Mouse (Mus musculus): ENCODE results near the gene Sccpdh. TPM values are rescaled to one million over a fixed set of nuclear protein-coding genes. Genes with fewer than 3 reads are reported as not detected.

Sccpdh gene
- polyA plus RNA-seq (2014; fragmentation: Nextera tagmentation; extraction: Ambion mirVana), result 81.6 and 85.6 TPM in 2 replicates

DNA sequence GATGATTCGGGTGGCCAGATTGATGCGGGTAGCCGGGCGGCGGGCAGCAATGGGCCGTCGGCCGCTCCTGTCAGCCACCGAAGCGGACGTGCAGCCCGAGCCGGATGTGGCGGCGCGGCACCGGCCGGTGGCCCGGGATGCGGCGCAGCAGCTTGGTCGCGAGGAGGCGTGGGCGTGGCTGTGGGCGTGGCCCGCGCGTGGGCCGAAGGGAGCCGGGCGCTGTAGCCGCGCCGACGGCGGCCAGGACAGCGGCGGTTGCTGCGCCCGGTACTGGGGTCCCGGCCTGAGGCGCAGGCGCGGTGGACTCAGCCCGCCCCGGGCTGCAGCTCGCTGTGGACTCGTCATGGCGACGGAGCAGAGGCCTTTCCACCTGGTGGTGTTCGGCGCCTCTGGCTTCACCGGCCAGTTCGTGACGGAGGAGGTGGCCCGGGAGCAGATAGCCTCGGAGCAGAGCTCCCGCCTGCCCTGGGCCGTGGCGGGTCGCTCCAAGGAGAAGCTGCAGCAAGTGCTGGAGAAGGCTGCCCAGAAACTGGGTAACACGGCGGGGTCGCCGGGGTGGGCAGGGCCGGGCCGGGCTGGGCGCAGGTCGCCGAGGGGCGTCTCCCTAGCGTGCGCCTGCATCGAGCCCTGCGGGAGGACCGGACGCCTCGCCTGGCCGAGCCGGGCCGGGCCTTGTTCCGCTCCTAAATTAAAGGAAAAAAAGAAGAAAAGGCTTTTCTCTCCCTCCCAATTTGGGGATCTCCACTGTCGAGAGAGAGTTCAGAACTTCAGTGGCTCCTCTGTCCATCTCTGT lies at the start of gene Sccpdh:
Gene Sccpdh, plus strand, starts transcription at position 198 of the 793 bp plus-strand sequence.
- Histone ChIP-seq H3K4me1 (ENCODE audit: control insufficient read depth, insufficient read depth, low read length) (peaks cover 10% of the 10 kb centered on the region), H3K9ac (ENCODE audit: low read length) (peak within 1 kb of the TSS; percentile 91), H3K9me3 (ENCODE audit: control insufficient read depth, low read length) (no peaks in the 10 kb centered on the region), H3K4me2 (ENCODE audit: low read depth, severe bottlenecking) (peak within 1 kb of the TSS; percentile 77), H3K4me3 (ENCODE audit: low read depth, low read length) (peak within 1 kb of the TSS; percentile 87), H3K27ac (replicated peaks; ENCODE audit: low read depth, low read length) (peak within 1 kb of the TSS; percentile 84), H3K27me3 (ENCODE audit: control insufficient read depth, insufficient read depth, low read length) (no peaks in the 10 kb centered on the region), H3K36me3 (ENCODE audit: control insufficient read depth, insufficient read depth, low read length) (no peaks in the 10 kb centered on the region)
- ATAC-seq (ENCODE audit: insufficient number of reproducible peaks, low FRiP score, low TSS enrichment, low read depth) (peak; percentile 94), DNase-seq (ENCODE audit: low spot score) (peak; percentile 84)
- under 1% methylated on average over 82 of the region's 84 CpGs for WGBS

DNA sequence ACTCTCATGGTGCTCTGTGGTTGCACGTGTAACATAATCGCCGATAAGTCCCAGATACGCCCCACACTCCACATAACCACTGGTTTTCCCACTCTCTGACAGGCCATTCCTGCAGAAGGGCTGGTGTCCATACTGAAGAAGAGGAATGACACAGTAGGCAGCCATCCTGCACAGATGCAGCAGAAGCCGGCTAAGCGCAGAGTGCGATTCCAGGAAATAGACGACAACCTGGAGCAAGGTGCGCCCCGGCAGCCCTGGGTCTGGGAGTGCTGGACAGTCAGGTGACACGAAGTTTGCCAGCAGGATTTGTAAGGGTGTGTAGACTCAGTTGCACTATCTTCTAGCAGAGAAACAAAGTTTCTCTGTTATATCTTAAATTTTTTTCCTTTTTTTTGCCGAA lies 45.3 kb upstream of the Sccpdh start:
- 93% methylated on average over 12 of the region's 12 CpGs for WGBS
- H3K4me1 ChIP-seq (ENCODE audit: control insufficient read depth, insufficient read depth, low read length), result no peaks in the 10 kb centered on the region
- DNase-seq (ENCODE audit: low spot score) (no peak), ATAC-seq (ENCODE audit: insufficient number of reproducible peaks, low FRiP score, low TSS enrichment, low read depth) (no peak)
- peaks cover 2% of the 10 kb centered on the region; the same call in 1 of the 2 replicates for H3K36me3 ChIP-seq (ENCODE audit: control insufficient read depth, insufficient read depth, low read length)
- no peak overlapping the region for H3K4me2 ChIP-seq (ENCODE audit: low read depth, severe bottlenecking)
- no peaks in the 10 kb centered on the region for H3K9me3 ChIP-seq (ENCODE audit: control insufficient read depth, low read length)
- no peak overlapping the region for H3K4me3 ChIP-seq (ENCODE audit: low read depth, low read length)
- no peaks in the 10 kb centered on the region for H3K27me3 ChIP-seq (ENCODE audit: control insufficient read depth, insufficient read depth, low read length)
- no peak overlapping the region for H3K9ac ChIP-seq (ENCODE audit: low read length)
- H3K27ac ChIP-seq (replicated peaks; ENCODE audit: low read depth, low read length), result no peak overlapping the region

DNA sequence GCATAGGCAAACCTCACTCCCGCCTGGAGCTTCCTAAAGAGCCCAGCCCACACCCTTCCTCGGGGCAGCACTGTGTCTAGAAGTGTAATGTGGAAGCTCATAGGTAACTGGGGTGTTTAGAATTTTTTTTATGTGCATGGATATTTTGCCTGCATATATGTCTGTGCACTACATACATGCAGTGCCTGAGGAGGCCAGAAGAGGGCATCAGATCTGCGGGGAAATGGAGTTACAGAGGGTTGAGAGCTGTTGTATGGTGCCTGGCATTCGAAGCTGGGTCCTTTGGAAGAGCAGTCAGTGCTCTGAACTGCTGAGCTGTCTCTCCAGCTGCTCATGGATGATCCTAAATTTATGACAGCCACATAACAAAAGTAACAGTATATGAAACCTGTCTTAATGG lies 44.4 kb upstream of the Sccpdh start:
- Histone ChIP-seq H3K4me2 (ENCODE audit: low read depth, severe bottlenecking) (no peak overlapping the region), H3K27ac (replicated peaks; ENCODE audit: low read depth, low read length) (no peak overlapping the region), H3K4me1 (ENCODE audit: control insufficient read depth, insufficient read depth, low read length) (no peaks in the 10 kb centered on the region), H3K9me3 (ENCODE audit: control insufficient read depth, low read length) (no peaks in the 10 kb centered on the region), H3K9ac (ENCODE audit: low read length) (no peak overlapping the region), H3K27me3 (ENCODE audit: control insufficient read depth, insufficient read depth, low read length) (no peaks in the 10 kb centered on the region), H3K36me3 (ENCODE audit: control insufficient read depth, insufficient read depth, low read length) (peaks cover 2% of the 10 kb centered on the region; the same call in 1 of the 2 replicates), H3K4me3 (ENCODE audit: low read depth, low read length) (no peak overlapping the region)
- no peak for ATAC-seq (ENCODE audit: insufficient number of reproducible peaks, low FRiP score, low TSS enrichment, low read depth)
- 73% methylated on average over 4 of the region's 4 CpGs for WGBS
- DNase-seq (ENCODE audit: low spot score), result peak; percentile 65

DNA sequence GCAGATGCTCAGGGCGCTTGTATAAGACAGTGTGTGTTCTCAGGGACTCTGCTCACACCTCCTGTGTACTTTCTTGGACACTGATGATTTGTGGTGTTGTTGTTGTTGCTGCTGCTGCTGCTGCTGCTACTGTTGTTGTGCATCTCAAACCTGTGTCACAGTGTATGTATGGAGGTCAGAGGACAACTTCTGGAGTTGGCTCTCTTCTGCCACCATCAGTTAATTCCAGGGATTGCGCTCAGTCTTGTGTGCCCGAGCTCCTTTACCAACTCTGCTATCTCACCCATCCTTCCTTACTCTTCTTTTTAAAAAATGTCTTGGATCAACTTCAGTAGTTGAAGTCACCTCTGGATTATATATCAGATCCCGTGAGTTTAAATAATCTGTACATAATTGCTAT lies 43.7 kb upstream of the Sccpdh start:
- H3K4me2 ChIP-seq (ENCODE audit: low read depth, severe bottlenecking), result no peak overlapping the region
- H3K4me1 ChIP-seq (ENCODE audit: control insufficient read depth, insufficient read depth, low read length), result no peaks in the 10 kb centered on the region
- no peak for ATAC-seq (ENCODE audit: insufficient number of reproducible peaks, low FRiP score, low TSS enrichment, low read depth)
- no peak overlapping the region for H3K27ac ChIP-seq (replicated peaks; ENCODE audit: low read depth, low read length)
- DNase-seq (ENCODE audit: low spot score), result peak; percentile 65
- H3K9me3 ChIP-seq (ENCODE audit: control insufficient read depth, low read length), result no peaks in the 10 kb centered on the region
- WGBS, result 69% methylated on average over 4 of the region's 4 CpGs
- H3K36me3 ChIP-seq (ENCODE audit: control insufficient read depth, insufficient read depth, low read length), result peaks cover 1% of the 10 kb centered on the region; the same call in 1 of the 2 replicates
- no peak overlapping the region for H3K9ac ChIP-seq (ENCODE audit: low read length)
- H3K4me3 ChIP-seq (ENCODE audit: low read depth, low read length), result no peak overlapping the region
- no peaks in the 10 kb centered on the region for H3K27me3 ChIP-seq (ENCODE audit: control insufficient read depth, insufficient read depth, low read length)

DNA sequence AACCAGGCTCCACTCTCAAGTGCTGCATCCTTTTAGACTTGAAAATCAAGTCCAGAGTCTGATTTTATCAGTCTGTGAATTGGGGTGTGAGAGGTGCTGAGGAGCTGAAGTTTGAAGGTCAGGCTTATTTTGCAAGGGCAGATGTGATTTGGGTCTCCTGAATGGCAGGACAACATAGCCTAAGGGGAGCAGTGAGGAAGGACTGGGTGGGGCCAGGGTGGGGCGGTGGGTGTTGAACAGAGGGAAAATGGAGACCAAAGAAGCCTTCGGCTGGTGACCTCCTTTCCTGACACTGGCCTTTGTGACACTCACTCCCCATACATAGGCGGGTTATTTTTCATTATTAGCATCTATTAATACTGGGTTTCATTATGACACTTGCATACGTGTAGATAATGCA lies 40.2 kb upstream of the Sccpdh start:
- Histone ChIP-seq H3K4me2 (ENCODE audit: low read depth, severe bottlenecking) (no peak overlapping the region), H3K9me3 (ENCODE audit: control insufficient read depth, low read length) (no peaks in the 10 kb centered on the region), H3K27ac (replicated peaks; ENCODE audit: low read depth, low read length) (no peak overlapping the region), H3K9ac (ENCODE audit: low read length) (no peak overlapping the region), H3K27me3 (ENCODE audit: control insufficient read depth, insufficient read depth, low read length) (no peaks in the 10 kb centered on the region), H3K4me3 (ENCODE audit: low read depth, low read length) (no peak overlapping the region), H3K4me1 (ENCODE audit: control insufficient read depth, insufficient read depth, low read length) (no peaks in the 10 kb centered on the region), H3K36me3 (ENCODE audit: control insufficient read depth, insufficient read depth, low read length) (no peaks in the 10 kb centered on the region; the same call in 1 of the 2 replicates)
- ATAC-seq (ENCODE audit: insufficient number of reproducible peaks, low FRiP score, low TSS enrichment, low read depth) (no peak), DNase-seq (ENCODE audit: low spot score) (no peak)
- WGBS, result 75% methylated on average over 4 of the region's 4 CpGs

DNA sequence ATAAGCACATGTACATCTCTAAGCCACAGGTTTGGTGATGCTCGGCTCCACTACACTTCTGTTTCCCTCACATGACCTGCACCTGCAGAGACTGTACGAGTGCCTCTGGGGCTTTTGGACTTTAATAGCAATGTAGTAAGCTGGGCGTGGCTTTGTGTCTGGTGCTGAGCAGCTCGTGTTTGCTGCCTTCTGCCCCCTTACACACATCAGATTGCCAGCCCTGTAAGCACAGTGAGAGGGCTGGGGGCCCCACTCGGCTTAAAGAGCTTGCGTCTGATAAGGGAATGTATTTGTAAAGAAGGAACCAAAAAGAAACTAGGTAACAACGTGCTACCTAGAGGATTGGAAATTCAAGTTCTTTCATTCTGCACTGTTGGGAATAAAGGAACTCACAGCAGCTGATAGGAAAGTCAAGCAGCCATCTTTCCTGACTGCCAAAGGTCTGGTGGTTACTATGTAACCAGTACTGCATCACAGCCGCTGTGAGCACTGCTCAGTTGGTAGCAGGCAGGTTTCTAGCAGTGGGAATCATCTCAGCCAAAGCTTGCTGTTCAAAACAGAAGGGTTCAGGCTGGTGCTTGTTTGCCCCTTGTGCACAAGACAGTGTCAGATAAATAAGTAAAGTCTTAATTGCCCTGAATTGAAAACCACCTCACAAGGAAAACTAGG lies 39.4 kb upstream of the Sccpdh start:
- Histone ChIP-seq H3K4me2 (ENCODE audit: low read depth, severe bottlenecking) (no peak overlapping the region), H3K4me3 (ENCODE audit: low read depth, low read length) (no peak overlapping the region), H3K36me3 (ENCODE audit: control insufficient read depth, insufficient read depth, low read length) (no peaks in the 10 kb centered on the region; the same call in 1 of the 2 replicates), H3K4me1 (ENCODE audit: control insufficient read depth, insufficient read depth, low read length) (no peaks in the 10 kb centered on the region), H3K27me3 (ENCODE audit: control insufficient read depth, insufficient read depth, low read length) (no peaks in the 10 kb centered on the region), H3K27ac (replicated peaks; ENCODE audit: low read depth, low read length) (no peak overlapping the region), H3K9ac (ENCODE audit: low read length) (no peak overlapping the region), H3K9me3 (ENCODE audit: control insufficient read depth, low read length) (no peaks in the 10 kb centered on the region)
- 69% methylated on average over 8 of the region's 8 CpGs for whole genome bisulfite sequencing
- ATAC-seq (ENCODE audit: insufficient number of reproducible peaks, low FRiP score, low TSS enrichment, low read depth) (no peak), DNase-seq (ENCODE audit: low spot score) (no peak)

DNA sequence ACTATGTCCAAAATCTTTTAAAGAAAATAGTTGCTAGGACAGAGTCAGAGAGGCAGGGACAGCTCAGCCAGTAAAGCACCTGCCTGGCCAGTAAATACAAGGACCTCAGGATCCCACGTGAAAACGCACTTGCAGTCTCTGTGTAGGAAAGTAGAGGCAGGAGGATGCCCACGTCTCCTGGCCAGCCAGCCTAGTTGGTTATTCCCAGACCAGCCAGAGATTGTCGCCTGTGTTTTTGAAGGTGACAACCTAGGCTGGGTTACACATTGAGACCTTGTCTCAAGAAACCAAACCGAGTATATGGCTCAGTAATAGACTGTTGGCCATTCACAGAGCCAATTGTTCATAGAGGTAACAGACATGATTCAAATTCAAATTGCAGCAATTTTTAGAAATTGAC lies 38.7 kb upstream of the Sccpdh start:
- Histone ChIP-seq H3K4me1 (ENCODE audit: control insufficient read depth, insufficient read depth, low read length) (no peaks in the 10 kb centered on the region), H3K9me3 (ENCODE audit: control insufficient read depth, low read length) (no peaks in the 10 kb centered on the region), H3K36me3 (ENCODE audit: control insufficient read depth, insufficient read depth, low read length) (no peaks in the 10 kb centered on the region; the same call in 1 of the 2 replicates), H3K27ac (replicated peaks; ENCODE audit: low read depth, low read length) (no peak overlapping the region), H3K27me3 (ENCODE audit: control insufficient read depth, insufficient read depth, low read length) (no peaks in the 10 kb centered on the region), H3K4me2 (ENCODE audit: low read depth, severe bottlenecking) (no peak overlapping the region), H3K4me3 (ENCODE audit: low read depth, low read length) (no peak overlapping the region), H3K9ac (ENCODE audit: low read length) (no peak overlapping the region)
- 83% methylated on average over 5 of the region's 5 CpGs for WGBS
- ATAC-seq (ENCODE audit: insufficient number of reproducible peaks, low FRiP score, low TSS enrichment, low read depth), result no peak
- DNase-seq (ENCODE audit: low spot score), result no peak

DNA sequence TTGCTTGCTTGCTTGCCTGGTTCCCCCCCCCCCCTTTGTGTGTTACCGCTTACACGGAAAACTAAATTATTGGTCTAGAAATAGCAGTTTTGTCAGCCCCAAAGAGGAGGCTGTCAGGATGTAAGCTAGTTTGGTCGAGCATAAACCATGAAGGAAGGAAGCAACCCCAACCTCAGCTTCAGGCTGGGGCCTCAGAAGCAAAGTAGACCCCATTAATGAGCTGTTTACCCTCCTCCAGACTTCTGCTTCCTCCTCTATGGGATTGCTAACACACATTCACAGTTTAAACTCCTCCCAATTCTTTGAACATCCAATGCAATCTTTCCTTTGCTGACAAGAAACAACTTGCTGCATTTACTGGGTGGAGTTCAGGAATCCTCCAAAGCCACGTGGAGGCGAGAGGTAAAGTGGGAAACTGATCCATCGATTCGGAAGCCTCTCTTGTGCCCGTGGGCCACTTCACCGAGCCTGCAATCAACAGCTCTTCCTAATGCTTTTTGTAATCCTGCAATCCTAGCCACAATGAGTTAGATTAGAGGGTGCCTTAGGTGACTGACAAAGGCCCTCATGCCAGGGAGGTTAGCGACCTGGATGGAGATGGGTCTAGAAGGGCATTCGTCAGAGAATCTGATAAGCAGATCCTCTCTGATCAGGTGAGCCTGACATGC lies 35.1 kb upstream of the Sccpdh start:
- 81% methylated on average over 11 of the region's 11 CpGs for WGBS
- no peak for DNase-seq (ENCODE audit: low spot score)
- Histone ChIP-seq H3K36me3 (ENCODE audit: control insufficient read depth, insufficient read depth, low read length) (no peaks in the 10 kb centered on the region), H3K4me3 (ENCODE audit: low read depth, low read length) (no peak overlapping the region), H3K27me3 (ENCODE audit: control insufficient read depth, insufficient read depth, low read length) (no peaks in the 10 kb centered on the region), H3K4me2 (ENCODE audit: low read depth, severe bottlenecking) (no peak overlapping the region), H3K9ac (ENCODE audit: low read length) (no peak overlapping the region), H3K9me3 (ENCODE audit: control insufficient read depth, low read length) (no peaks in the 10 kb centered on the region), H3K4me1 (ENCODE audit: control insufficient read depth, insufficient read depth, low read length) (no peaks in the 10 kb centered on the region), H3K27ac (replicated peaks; ENCODE audit: low read depth, low read length) (no peak overlapping the region)
- no peak for ATAC-seq (ENCODE audit: insufficient number of reproducible peaks, low FRiP score, low TSS enrichment, low read depth)

Data from limb, embryonic 11.5 days (tissue).